Mouse (Mus musculus) ES-Bruce4 (cell line): ENCODE results near the gene Cdsn.

Source experiments
- CTCF ChIP-seq: IDR thresholded peaks from one replicate; pipeline ENCODE4 v1.8.1; 2011; ENCODE audit warnings: low read depth, low read length
- EP300 ChIP-seq: IDR thresholded peaks from 2 replicates; pipeline ENCODE4 v1.6.1; 2011; ENCODE audit warnings: low read depth, low read length; ENCODE audit not compliant: insufficient read depth

GRCm38 (mm10) chr17:35543412-35543861 is 8.5 kb upstream of the Cdsn start:
- TF ChIP-seq EP300 (peak; percentile 81), CTCF (no peak)
